Mouse (Mus musculus): ENCODE measurements at regions not wholly inside any gene's neighbourhood (a gene's known extent, or its start where the extent isn't known, plus 50 kb on each side); places are given as distances from the start of the nearest gene placed in this dataset.

GRCm38 (mm10) chr5:149947491-149947890 is 71.0 kb upstream of the Rxfp2 start:
- no peak overlapping the region for H3K27ac ChIP-seq (replicated peaks; ENCODE audit: insufficient read depth, low read depth, low read length)
- H3K4me3 ChIP-seq (ENCODE audit: insufficient read depth, low read depth, low read length): no peak overlapping the region
- H3K27me3 ChIP-seq (ENCODE audit: control insufficient read depth, insufficient read depth, low read length): 0 out of 2 replicates have a peak, but pooled peaks cover 2% of the 10 kb centered on the region
- DNase-seq (ENCODE audit: extremely low read depth, low read depth, low spot score): no peak
- TF ChIP-seq POLR2A (IDR thresholded peaks at IDR 0.05; ENCODE audit: extremely low read depth, insufficient read depth, low read length): no peak
- TF ChIP-seq CTCF (IDR thresholded peaks at IDR 0.05; ENCODE audit: low read depth, low read length): no peak
- no peaks in the 10 kb centered on the region for H3K79me2 ChIP-seq (ENCODE audit: control insufficient read depth, insufficient read depth, low read length)
- no peak overlapping the region for H3K9ac ChIP-seq (ENCODE audit: low read depth, low read length)
- no peaks in the 10 kb centered on the region for H3K4me1 ChIP-seq (ENCODE audit: control insufficient read depth, insufficient read depth, low read length)
- no peaks in the 10 kb centered on the region for H3K36me3 ChIP-seq (ENCODE audit: control insufficient read depth, insufficient read depth, low read length)
- 81% methylated on average over 2 of the region's 2 CpGs for WGBS

GRCm38 (mm10) chr5:149956931-149957330 is 61.5 kb upstream of the Rxfp2 start:
- Histone ChIP-seq H3K4me1 (ENCODE audit: control insufficient read depth, insufficient read depth, low read length) (no peaks in the 10 kb centered on the region), H3K79me2 (ENCODE audit: control insufficient read depth, insufficient read depth, low read length) (no peaks in the 10 kb centered on the region), H3K27ac (replicated peaks; ENCODE audit: insufficient read depth, low read depth, low read length) (no peak overlapping the region), H3K4me3 (ENCODE audit: insufficient read depth, low read depth, low read length) (no peak overlapping the region), H3K9ac (ENCODE audit: low read depth, low read length) (no peak overlapping the region), H3K27me3 (ENCODE audit: control insufficient read depth, insufficient read depth, low read length) (no peaks in the 10 kb centered on the region), H3K36me3 (ENCODE audit: control insufficient read depth, insufficient read depth, low read length) (no peaks in the 10 kb centered on the region)
- TF ChIP-seq CTCF (IDR thresholded peaks at IDR 0.05; ENCODE audit: low read depth, low read length) (no peak), POLR2A (IDR thresholded peaks at IDR 0.05; ENCODE audit: extremely low read depth, insufficient read depth, low read length) (no peak)
- DNase-seq (ENCODE audit: extremely low read depth, low read depth, low spot score): no peak
- WGBS: 91% methylated on average over 4 of the region's 4 CpGs

GRCm38 (mm10) chr5:149961178-149961577 is 57.3 kb upstream of the Rxfp2 start:
- H3K79me2 ChIP-seq (ENCODE audit: control insufficient read depth, insufficient read depth, low read length): no peaks in the 10 kb centered on the region
- 83% methylated on average over 11 of the region's 11 CpGs for WGBS
- 0 out of 2 replicates have a peak, but pooled peaks cover 2% of the 10 kb centered on the region for H3K27me3 ChIP-seq (ENCODE audit: control insufficient read depth, insufficient read depth, low read length)
- H3K4me1 ChIP-seq (ENCODE audit: control insufficient read depth, insufficient read depth, low read length): no peaks in the 10 kb centered on the region
- TF ChIP-seq POLR2A (IDR thresholded peaks at IDR 0.05; ENCODE audit: extremely low read depth, insufficient read depth, low read length): no peak
- H3K36me3 ChIP-seq (ENCODE audit: control insufficient read depth, insufficient read depth, low read length): no peaks in the 10 kb centered on the region
- no peak overlapping the region for H3K9ac ChIP-seq (ENCODE audit: low read depth, low read length)
- no peak overlapping the region for H3K27ac ChIP-seq (replicated peaks; ENCODE audit: insufficient read depth, low read depth, low read length)
- DNase-seq (ENCODE audit: extremely low read depth, low read depth, low spot score): no peak
- no peak overlapping the region for H3K4me3 ChIP-seq (ENCODE audit: insufficient read depth, low read depth, low read length)

DNA sequence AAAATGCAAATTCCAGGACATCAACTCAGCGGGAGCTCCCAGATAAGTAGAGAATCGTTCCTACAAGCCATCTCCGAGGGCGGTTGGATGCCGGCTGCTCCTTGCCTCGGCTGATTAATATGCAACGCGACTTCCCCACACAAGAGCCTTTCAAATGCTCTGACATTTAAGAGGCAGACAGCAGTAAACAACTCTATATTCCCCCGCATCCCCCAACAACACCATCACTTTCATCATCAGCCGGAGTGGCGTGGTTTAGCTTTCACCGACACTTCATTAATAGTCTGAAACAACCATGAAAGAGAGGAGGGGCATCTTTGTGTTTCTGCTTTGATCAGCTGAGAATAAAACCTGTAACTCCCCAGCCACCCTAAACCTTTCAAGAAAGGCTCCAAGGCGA is 53.7 kb upstream of the Rxfp2 start:
- H3K79me2 ChIP-seq (ENCODE audit: control insufficient read depth, insufficient read depth, low read length): no peaks in the 10 kb centered on the region
- no peak overlapping the region for H3K4me3 ChIP-seq (ENCODE audit: insufficient read depth, low read depth, low read length)
- no peaks in the 10 kb centered on the region for H3K4me1 ChIP-seq (ENCODE audit: control insufficient read depth, insufficient read depth, low read length)
- WGBS: 27% methylated on average over 13 of the region's 13 CpGs
- no peaks in the 10 kb centered on the region for H3K36me3 ChIP-seq (ENCODE audit: control insufficient read depth, insufficient read depth, low read length)
- H3K27me3 ChIP-seq (ENCODE audit: control insufficient read depth, insufficient read depth, low read length): 0 out of 2 replicates have a peak, but pooled peaks cover 2% of the 10 kb centered on the region
- DNase-seq (ENCODE audit: extremely low read depth, low read depth, low spot score): no peak
- no peak overlapping the region for H3K9ac ChIP-seq (ENCODE audit: low read depth, low read length)
- TF ChIP-seq POLR2A (IDR thresholded peaks at IDR 0.05; ENCODE audit: extremely low read depth, insufficient read depth, low read length) (no peak), CTCF (IDR thresholded peaks at IDR 0.05; ENCODE audit: low read depth, low read length) (no peak)
- no peak overlapping the region for H3K27ac ChIP-seq (replicated peaks; ENCODE audit: insufficient read depth, low read depth, low read length)

Measured in liver, adult 2 months (tissue).